ENCODE assay signal across 9 mouse cellular contexts in genomic region chr11:3539826-3540196, GRCm38 (mm10). TPM values are rescaled to one million over a fixed set of nuclear protein-coding genes. Genes with fewer than 3 reads are reported as not detected.
DNase-seq lines count a peak whose midpoint lies in the region; ATAC-seq lines count a peak whose summit lies in the region.
"Had no signal": no experiment of that assay in that cellular context is flagged by ENCODE, and none has a peak within 500 bp of the region (broad histone marks: within the 10 kb centered on the region; RNA-seq: fewer than 3 reads in every experiment).

No protein-coding gene starts in this region.

- no peak overlapping the region for H3K9ac ChIP-seq in heart, embryonic 15.5 days
- 0 out of 2 replicates have a peak overlapping the region, but pooled peaks have one; percentile 4 for H3K9ac ChIP-seq in hindbrain, embryonic 14.5 days
- H3K9ac ChIP-seq in midbrain, embryonic 13.5 days (replicated peaks), result 0 out of 2 replicates have a peak overlapping the region, but pooled peaks have one; percentile 33

- no peak overlapping the region for H3K27ac ChIP-seq in heart, embryonic 15.5 days
- no peak overlapping the region for H3K27ac ChIP-seq in hindbrain, embryonic 14.5 days
- H3K27ac ChIP-seq in midbrain, embryonic 13.5 days, result no peak overlapping the region

- peak overlapping the region; percentile 62 for H3K4me3 ChIP-seq in heart, embryonic 15.5 days
- H3K4me3 ChIP-seq in hindbrain, embryonic 14.5 days (replicated peaks; ENCODE audit: low read length), result peak overlapping the region; percentile 40
- H3K4me3 ChIP-seq in midbrain, embryonic 13.5 days (replicated peaks), result peak overlapping the region; percentile 49

- H3K4me1 ChIP-seq in heart, embryonic 15.5 days (replicated peaks), result peaks cover 36% of the 10 kb centered on the region
- 0 out of 2 replicates have a peak, but pooled peaks cover 6% of the 10 kb centered on the region for H3K4me1 ChIP-seq in hindbrain, embryonic 14.5 days (replicated peaks; ENCODE audit: control insufficient read depth, insufficient read depth, low read length)
- H3K4me1 ChIP-seq in midbrain, embryonic 13.5 days (replicated peaks), result peaks cover 31% of the 10 kb centered on the region

- DNase-seq in heart, adult 11 months, result no peak
- DNase-seq in R1 (ENCODE audit: low read depth, low spot score), result peak; percentile 44
- DNase-seq in hindbrain, embryonic 14.5 days (ENCODE audit: low spot score), result no peak
- no peak for DNase-seq in left cerebral cortex, postnatal 14 days (ENCODE audit: low spot score in 2 of 2)
- DNase-seq in spleen, postnatal 10 days (ENCODE audit: low spot score in 2 of 2), result no peak

- peak overlapping the region; percentile 68 for H3K4me2 ChIP-seq in heart, embryonic 15.5 days
- peak overlapping the region; percentile 74 for H3K4me2 ChIP-seq in hindbrain, embryonic 14.5 days (replicated peaks)
- peak overlapping the region; percentile 56 for H3K4me2 ChIP-seq in midbrain, embryonic 13.5 days (replicated peaks)

- WGBS in heart, embryonic 15.5 days, result 69% methylated on average over 4 of the region's 4 CpGs
- WGBS in hindbrain, embryonic 14.5 days, result 78% methylated on average over 4 of the region's 4 CpGs
- WGBS in midbrain, embryonic 13.5 days, result 81% methylated on average over 4 of the region's 4 CpGs

- H3K9me3 ChIP-seq in heart, embryonic 15.5 days (replicated peaks), result 0 out of 2 replicates have a peak, but pooled peaks cover 3% of the 10 kb centered on the region
- 0 out of 2 replicates have a peak, but pooled peaks cover 4% of the 10 kb centered on the region for H3K9me3 ChIP-seq in hindbrain, embryonic 14.5 days (ENCODE audit: control insufficient read depth, low read length)
- H3K9me3 ChIP-seq in midbrain, embryonic 13.5 days, result no peaks in the 10 kb centered on the region

- no peaks in the 10 kb centered on the region for H3K36me3 ChIP-seq in heart, embryonic 15.5 days
- no peaks in the 10 kb centered on the region for H3K36me3 ChIP-seq in hindbrain, embryonic 14.5 days (replicated peaks; ENCODE audit: control insufficient read depth, insufficient read depth)
- H3K36me3 ChIP-seq in midbrain, embryonic 13.5 days, result no peaks in the 10 kb centered on the region

- ATAC-seq in heart, embryonic 15.5 days (replicated peaks; ENCODE audit: insufficient number of reproducible peaks, insufficient read depth, low FRiP score, low read depth), result no peak
- no peak for ATAC-seq in hindbrain, embryonic 14.5 days (ENCODE audit: low FRiP score)
- ATAC-seq in midbrain, embryonic 13.5 days, result no peak
- no peak for ATAC-seq in cerebellum, adult (ENCODE audit: insufficient number of reproducible peaks, low FRiP score, low TSS enrichment)

- intact Hi-C loops in left cerebral cortex, postnatal 14 days (cut with DNase I), result loop anchor here (5.0 kb wide), 2 partner anchors 147 to 247 kb away; no protein-coding TSS in a partner anchor

- H3K27me3 ChIP-seq in heart, embryonic 15.5 days, result no peaks in the 10 kb centered on the region
- H3K27me3 ChIP-seq in hindbrain, embryonic 14.5 days (ENCODE audit: control insufficient read depth, insufficient read depth, low read length), result no peaks in the 10 kb centered on the region
- peaks cover 4% of the 10 kb centered on the region; the same call in 1 of the 2 replicates for H3K27me3 ChIP-seq in midbrain, embryonic 13.5 days

RNA-seq across cellular contexts. Expression of gene Smtn, which starts 0.6 kb away (rescaled TPM):
- polyA plus RNA-seq in heart, embryonic 15.5 days (2015; fragmentation: Nextera tagmentation; extraction: Ambion mirVana), result 79.2 and 101 TPM in 2 replicates
- 15.0 and 17.3 TPM in 2 replicates for polyA plus RNA-seq in hindbrain, embryonic 14.5 days (2014; fragmentation: Nextera tagmentation; extraction: Ambion mirVana)
- 15.5 and 18.2 TPM in 2 replicates for polyA plus RNA-seq in midbrain, embryonic 13.5 days (2015; fragmentation: Nextera tagmentation; extraction: Ambion mirVana)
- 10 to 100 TPM; 10.8 to 13.1 TPM for total RNA-seq in left cerebral cortex, postnatal 14 days (2021)

RNA-seq across cellular contexts. Expression of gene Selenom, which starts 25.3 kb away (rescaled TPM):
- polyA plus RNA-seq in heart, embryonic 15.5 days (2015; fragmentation: Nextera tagmentation; extraction: Ambion mirVana), result 132 and 138 TPM in 2 replicates
- polyA plus RNA-seq in hindbrain, embryonic 14.5 days (2014; fragmentation: Nextera tagmentation; extraction: Ambion mirVana), result 105 and 122 TPM in 2 replicates
- polyA plus RNA-seq in midbrain, embryonic 13.5 days (2015; fragmentation: Nextera tagmentation; extraction: Ambion mirVana), result 30.3 and 32.0 TPM in 2 replicates
- total RNA-seq in left cerebral cortex, postnatal 14 days (2021), result 100 to 1,000 TPM; 156 to 170 TPM

RNA-seq across cellular contexts. Expression of gene Inpp5j, which starts 35.2 kb away (rescaled TPM):
- 9.4 and 11.4 TPM in 2 replicates for polyA plus RNA-seq in heart, embryonic 15.5 days (2015; fragmentation: Nextera tagmentation; extraction: Ambion mirVana)
- polyA plus RNA-seq in hindbrain, embryonic 14.5 days (2014; fragmentation: Nextera tagmentation; extraction: Ambion mirVana), result 5.7 and 6.9 TPM in 2 replicates
- 1.4 and 1.7 TPM in 2 replicates for polyA plus RNA-seq in midbrain, embryonic 13.5 days (2015; fragmentation: Nextera tagmentation; extraction: Ambion mirVana)
- total RNA-seq in left cerebral cortex, postnatal 14 days (2021), result 10 to 100 TPM; 51.7 to 53.4 TPM
- total RNA-seq: common myeloid progenitor, adult 5-6 weeks had no signal

RNA-seq across cellular contexts. Expression of gene Pla2g3, which starts 51.7 kb away (rescaled TPM):
- polyA plus RNA-seq in heart, embryonic 15.5 days (2015; fragmentation: Nextera tagmentation; extraction: Ambion mirVana), result 0.10 and 0.28 TPM in 2 replicates
- 0.67 and 0.81 TPM in 2 replicates for polyA plus RNA-seq in hindbrain, embryonic 14.5 days (2014; fragmentation: Nextera tagmentation; extraction: Ambion mirVana)
- polyA plus RNA-seq in midbrain, embryonic 13.5 days (2015; fragmentation: Nextera tagmentation; extraction: Ambion mirVana), result 0.52 and 0.67 TPM in 2 replicates
- 1 to 10 TPM; 3.6 to 7.2 TPM for total RNA-seq in left cerebral cortex, postnatal 14 days (2021)
- total RNA-seq: common myeloid progenitor, adult 5-6 weeks had no signal
